Mouse (Mus musculus): Measurements from ENCODE around the gene Unc5cl. TPM values are rescaled to one million over a fixed set of nuclear protein-coding genes. Genes with fewer than 3 reads are reported as not detected.

Unc5cl gene
- polyA plus RNA-seq (2012; rRNA removed; ENCODE audit: low replicate concordance), result 62.1 and 81.4 TPM in 2 replicates

DNA sequence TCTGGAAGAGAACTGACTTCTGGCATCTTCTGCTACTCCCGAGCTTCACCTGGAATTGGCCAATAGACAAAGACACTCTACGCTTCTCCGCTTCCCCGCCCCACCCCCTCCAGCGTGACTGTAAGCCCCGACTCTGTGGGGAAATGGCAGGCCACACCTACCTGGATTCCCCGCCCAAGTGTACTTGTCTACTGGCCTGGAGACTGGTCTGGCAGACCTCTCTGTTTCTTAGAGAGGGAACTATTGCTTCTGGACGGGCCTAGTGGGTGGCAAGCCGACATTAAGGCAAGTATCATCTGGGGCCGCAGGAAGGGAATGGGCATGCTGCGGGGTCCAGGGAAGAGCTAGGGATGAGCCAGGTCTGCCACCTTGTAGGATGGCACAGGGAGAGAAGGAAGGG is at the start of gene Unc5cl:
Unc5cl (plus strand) TSS at position 214 of the 400 bp plus-strand sequence.

DNA sequence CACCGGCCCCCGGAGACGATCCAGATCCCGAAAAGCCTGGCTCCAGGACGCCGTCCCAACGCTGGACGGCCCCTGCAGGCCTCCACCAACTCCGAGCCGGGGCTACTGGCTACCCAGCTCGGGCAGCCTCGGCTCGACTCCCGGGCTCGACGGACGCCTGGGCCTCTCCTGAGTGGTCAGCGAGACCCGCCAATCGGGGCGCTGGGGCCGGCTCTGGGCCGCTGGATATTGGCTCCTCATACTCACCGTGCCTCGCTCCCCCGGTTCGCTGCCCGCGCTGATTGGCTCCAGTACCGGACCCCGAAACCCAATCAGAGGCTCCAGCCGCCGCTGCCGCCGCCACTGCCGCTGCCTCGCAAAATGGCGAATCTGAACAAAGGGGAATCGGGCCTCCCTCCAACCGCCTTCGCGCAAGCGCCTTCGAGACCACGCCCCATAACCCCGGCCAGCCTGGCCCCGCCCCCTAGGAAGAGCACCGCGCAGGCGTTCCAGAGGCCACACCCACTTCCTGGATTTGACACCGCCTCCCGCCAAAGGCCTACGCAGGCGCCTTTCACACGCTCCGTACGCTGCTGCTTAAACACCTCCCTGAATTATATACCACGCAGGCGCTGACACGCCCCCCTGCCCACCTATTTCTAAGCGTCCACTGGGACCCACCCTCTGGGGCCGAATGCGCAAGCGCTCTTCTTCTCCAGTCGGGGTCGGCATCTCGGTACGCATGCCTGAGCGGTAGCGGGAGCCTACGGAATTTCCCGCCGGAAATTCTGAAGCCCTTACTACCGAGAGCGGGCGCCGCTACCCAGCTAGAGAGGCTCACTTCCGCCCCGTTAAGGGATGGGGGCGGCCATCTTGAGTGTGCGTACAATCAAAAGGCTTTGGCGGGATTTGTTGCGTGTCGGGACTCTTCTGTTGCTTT is 45.1 kb upstream of the Unc5cl start, which contains the start of the genes Nfya and Oard1:
Nfya (minus strand) TSS at position 527 of the 919 bp plus-strand sequence.
Oard1 (plus strand) TSS at position 635 of the 919 bp plus-strand sequence.

DNA sequence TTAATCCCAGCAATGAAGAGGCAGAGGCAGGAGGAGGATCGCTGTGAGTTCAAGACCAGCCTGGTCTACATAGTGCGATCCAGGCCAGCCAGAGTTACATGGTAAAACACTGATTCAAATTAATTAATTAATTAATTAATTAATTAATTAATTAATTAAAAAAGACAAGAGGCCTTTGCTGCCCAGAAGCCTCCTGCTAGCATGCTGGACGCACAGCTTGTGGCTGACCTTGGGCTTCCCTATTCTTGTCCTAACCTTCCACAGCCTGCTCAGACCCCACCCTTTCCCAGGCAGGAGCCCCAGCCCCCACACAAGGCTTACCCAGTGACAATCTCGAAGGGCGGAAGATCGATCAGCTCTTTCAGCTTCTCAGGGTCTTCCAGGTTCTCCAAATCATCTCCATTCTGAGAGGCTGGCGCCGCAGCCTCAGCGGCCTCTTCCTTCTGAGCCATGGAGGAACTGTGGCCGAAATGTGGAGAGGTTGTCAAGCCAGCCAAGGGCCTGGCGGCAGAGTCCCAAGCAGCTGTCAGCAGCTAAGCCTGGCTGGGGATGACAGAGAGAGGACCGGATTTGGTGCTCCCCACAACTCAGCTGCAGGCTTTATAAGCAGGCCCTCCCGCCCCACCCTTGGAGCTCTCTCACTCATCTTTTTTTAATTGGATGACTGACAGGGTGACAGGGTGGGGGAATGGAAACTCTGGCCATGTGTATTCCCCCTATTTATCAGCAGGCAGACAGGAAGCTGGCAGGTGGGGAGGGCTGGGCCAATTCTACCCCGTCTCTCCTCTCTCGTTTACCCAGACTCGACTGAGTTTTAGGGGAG is 22.3 kb upstream of the Unc5cl start, which contains the start of gene Apobec2:
Apobec2 (minus strand) TSS at position 773 of the 823 bp plus-strand sequence.

DNA sequence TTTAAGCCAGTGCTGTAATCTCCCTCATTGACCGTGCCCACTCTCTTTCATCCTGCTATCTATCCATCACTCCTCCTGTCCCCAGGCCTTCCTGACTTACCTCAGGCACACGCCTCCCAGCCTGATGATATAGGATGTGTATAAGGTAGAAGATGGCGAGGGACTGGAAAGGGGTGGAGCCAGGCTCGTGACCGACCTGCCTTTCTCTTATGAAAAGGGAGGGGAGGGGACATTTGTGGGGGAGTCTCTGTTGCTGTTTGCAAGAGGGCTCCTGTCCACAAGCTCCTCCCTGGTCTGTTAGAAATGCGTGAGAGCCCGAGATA is 3.4 kb upstream of the Unc5cl start, which contains the start of gene Tspo2:
Tspo2 (minus strand) TSS at position 170 of the 323 bp plus-strand sequence.

Other genes with a start within 250 kb of the Unc5cl start
- 0.06 TPM in 1 of 2 replicates, not detected in the other for gene Trem1, start 222.1 kb upstream of the Unc5cl start, polyA plus RNA-seq (2012; rRNA removed; ENCODE audit: low replicate concordance)
- gene Trem3, start 207.1 kb upstream of the Unc5cl start, polyA plus RNA-seq (2012; rRNA removed; ENCODE audit: low replicate concordance), result not detected in 2 replicates
- gene Treml4, start 190.6 kb upstream of the Unc5cl start, polyA plus RNA-seq (2012; rRNA removed; ENCODE audit: low replicate concordance), result 1.5 TPM in 2 replicates
- gene Treml2, start 155.4 kb upstream of the Unc5cl start, polyA plus RNA-seq (2012; rRNA removed; ENCODE audit: low replicate concordance), result 0.55 and 0.87 TPM in 2 replicates
- gene B430306N03Rik, start 138.8 kb upstream of the Unc5cl start, polyA plus RNA-seq (2012; rRNA removed; ENCODE audit: low replicate concordance), result 0.51 and 0.64 TPM in 2 replicates
- 0.36 and 0.89 TPM in 2 replicates for gene Trem2, start 108.5 kb upstream of the Unc5cl start, polyA plus RNA-seq (2012; rRNA removed; ENCODE audit: low replicate concordance)
- gene Treml1, start 95.0 kb upstream of the Unc5cl start, polyA plus RNA-seq (2012; rRNA removed; ENCODE audit: low replicate concordance), result not detected in 2 replicates
- gene Nfya, start 45.0 kb upstream of the Unc5cl start, polyA plus RNA-seq (2012; rRNA removed; ENCODE audit: low replicate concordance), result 19.6 and 32.5 TPM in 2 replicates
- gene Oard1, start 44.9 kb upstream of the Unc5cl start, polyA plus RNA-seq (2012; rRNA removed; ENCODE audit: low replicate concordance), result 2.9 and 3.4 TPM in 2 replicates
- gene Apobec2, start 22.0 kb upstream of the Unc5cl start, polyA plus RNA-seq (2012; rRNA removed; ENCODE audit: low replicate concordance), result 0.97 and 2.3 TPM in 2 replicates
- 10.4 and 11.7 TPM in 2 replicates for gene Tspo2, start 3.4 kb upstream of the Unc5cl start, polyA plus RNA-seq (2012; rRNA removed; ENCODE audit: low replicate concordance)

Data from duodenum, adult 2 months (tissue).